Mouse (Mus musculus): ENCODE results near the gene Slc29a4. TPM values are rescaled to one million over a fixed set of nuclear protein-coding genes. Genes with fewer than 3 reads are reported as not detected.

The Slc29a4 gene
- total RNA-seq, 4 experiments from 2014 or later, result 0.22 to 0.40 (median 0.27) TPM

- DNase-seq (ENCODE audit: low spot score), result no peak
Observed at GRCm38 (mm10) chr5:142696258-142696657, 3.9 kb downstream of the Slc29a4 start.

- DNase-seq (ENCODE audit: low spot score), result no peak
Observed at GRCm38 (mm10) chr5:142696865-142697264, 4.6 kb downstream of the Slc29a4 start.

- DNase-seq (ENCODE audit: low spot score), result no peak
Observed at GRCm38 (mm10) chr5:142697742-142698141, 5.4 kb downstream of the Slc29a4 start.

- no peak for DNase-seq (ENCODE audit: low spot score)
Observed at GRCm38 (mm10) chr5:142700842-142701589, 8.7 kb downstream of the Slc29a4 start.

DNA sequence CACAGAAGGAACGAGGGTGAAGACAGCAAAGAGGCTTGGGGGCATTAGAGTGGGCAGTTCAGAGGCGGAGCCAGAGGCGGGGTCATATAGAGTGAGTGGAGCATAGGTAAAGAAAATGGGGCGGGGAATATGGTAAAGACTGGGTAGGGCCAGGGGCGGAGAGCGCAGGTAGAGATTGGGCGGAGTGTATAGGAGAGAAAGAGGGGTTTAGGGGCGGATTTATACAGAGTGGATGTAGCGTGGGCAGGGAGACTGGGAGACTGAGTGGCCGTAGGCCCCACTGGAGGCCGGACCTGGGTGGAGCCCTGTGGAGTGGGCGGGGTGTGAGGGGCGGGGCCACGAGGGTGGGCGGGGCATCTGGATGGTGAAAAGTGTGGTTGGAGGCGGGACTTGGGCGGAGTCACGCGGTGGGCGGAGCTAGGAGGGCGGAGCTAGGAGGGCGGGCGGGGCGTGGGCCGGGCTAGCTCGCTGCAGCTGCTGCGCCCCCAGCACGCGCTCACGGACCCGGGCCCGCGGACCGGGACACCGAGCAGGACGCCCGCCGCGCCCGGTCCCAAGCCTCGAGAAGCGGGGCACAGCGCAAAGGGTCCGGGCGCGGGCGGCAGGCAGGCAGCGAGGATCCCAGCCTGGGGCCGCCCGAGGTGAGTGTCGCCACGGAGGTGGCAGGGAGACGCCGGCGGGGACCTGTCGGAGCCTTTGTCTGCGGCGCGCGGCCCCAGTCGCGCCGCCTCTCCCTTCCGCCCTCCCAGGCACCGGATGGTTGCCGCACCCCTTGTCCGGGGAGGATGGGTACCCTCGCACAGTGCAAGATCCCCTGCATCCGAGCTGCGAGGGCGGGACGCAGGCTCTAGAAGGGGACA is 9.6 kb downstream of the Slc29a4 start:
- no peak for DNase-seq (ENCODE audit: low spot score)

DNA sequence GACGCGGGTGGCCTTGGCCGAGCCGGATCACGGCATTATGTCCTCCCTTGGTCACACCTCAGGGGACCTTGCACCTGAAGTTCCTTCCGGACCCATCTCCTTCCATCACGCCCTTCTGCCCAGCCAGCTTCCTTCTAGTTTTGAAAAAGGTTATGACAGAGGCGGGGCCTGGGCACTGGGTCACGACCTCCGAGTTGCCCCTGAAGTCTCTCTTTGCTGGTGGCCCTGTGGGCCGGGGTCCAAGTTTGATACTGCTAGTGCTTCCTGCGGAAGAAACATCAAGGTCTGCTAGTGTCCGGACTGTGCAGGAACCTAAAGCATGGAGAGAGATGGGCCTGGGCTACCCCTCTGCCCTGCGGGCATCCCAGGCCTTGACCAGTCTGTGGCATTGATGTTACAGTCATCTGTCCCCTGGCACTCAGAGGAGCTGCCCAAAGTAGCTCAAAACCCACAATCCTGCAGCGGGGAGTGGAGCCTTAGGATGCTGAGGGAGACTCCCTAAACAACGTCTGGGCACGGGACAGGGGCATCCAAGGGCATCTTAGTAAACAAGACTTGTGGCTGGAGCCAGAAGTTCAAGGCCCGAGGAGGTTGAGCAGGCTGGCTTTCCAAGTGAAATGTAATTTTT is 10.3 kb downstream of the Slc29a4 start:
- no peak for DNase-seq (ENCODE audit: low spot score)

GRCm38 (mm10) chr5:142703569-142703968 is 11.3 kb downstream of the Slc29a4 start:
- DNase-seq (ENCODE audit: low spot score), result no peak

- DNase-seq (ENCODE audit: low spot score), result no peak
Observed at GRCm38 (mm10) chr5:142707709-142708108, 15.4 kb downstream of the Slc29a4 start.

GRCm38 (mm10) chr5:142709436-142709835 is 17.1 kb downstream of the Slc29a4 start:
- DNase-seq (ENCODE audit: low spot score), result no peak

GRCm38 (mm10) chr5:142712373-142712772 is 20.1 kb downstream of the Slc29a4 start:
- DNase-seq (ENCODE audit: low spot score), result no peak

DNA sequence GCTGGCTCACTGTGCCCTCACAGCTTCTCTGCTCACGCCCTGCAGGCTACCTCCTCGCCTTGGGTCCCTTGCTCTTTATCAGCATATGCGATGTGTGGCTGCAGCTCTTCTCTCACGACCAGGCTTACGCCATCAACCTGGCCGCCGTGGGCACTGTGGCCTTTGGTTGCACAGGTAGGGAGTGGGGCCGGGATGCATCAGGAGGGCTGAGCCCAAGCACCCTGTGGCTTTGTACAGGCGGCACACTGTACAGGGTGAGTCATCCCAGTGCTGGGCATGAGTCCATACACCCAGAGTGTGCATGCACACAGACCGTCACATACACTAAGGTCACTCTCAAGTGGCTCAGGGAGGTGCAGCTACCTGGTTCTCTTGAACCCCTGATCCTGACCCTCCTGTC is 21.7 kb downstream of the Slc29a4 start:
- DNase-seq (ENCODE audit: low spot score), result no peak

DNA sequence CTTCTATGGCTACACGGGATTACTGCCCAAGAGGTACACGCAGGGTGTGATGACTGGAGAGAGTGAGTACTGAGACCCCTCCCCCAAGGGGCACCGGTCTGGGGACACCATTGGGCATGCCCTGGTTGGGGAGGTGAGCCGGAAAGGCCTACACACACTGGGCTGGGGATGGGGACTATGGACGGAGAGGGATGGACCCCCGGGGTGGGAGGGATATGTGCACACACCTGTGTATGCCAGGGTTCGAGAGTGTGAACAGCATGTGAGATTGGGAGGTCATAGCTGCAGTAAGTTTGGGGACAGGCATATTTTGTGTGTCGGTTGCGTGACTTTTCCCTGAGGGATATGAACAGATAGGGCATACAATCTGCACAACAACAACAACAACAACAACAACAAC is 22.7 kb downstream of the Slc29a4 start:
- DNase-seq (ENCODE audit: low spot score), result no peak

GRCm38 (mm10) chr5:142716056-142716455 is 23.7 kb downstream of the Slc29a4 start:
- DNase-seq (ENCODE audit: low spot score), result no peak

- peak; percentile 70 for DNase-seq (ENCODE audit: low spot score)
Observed at GRCm38 (mm10) chr5:142718037-142718436, 25.7 kb downstream of the Slc29a4 start.

- no peak for DNase-seq (ENCODE audit: low spot score)
Observed at GRCm38 (mm10) chr5:142718486-142718885, 26.2 kb downstream of the Slc29a4 start.

DNA sequence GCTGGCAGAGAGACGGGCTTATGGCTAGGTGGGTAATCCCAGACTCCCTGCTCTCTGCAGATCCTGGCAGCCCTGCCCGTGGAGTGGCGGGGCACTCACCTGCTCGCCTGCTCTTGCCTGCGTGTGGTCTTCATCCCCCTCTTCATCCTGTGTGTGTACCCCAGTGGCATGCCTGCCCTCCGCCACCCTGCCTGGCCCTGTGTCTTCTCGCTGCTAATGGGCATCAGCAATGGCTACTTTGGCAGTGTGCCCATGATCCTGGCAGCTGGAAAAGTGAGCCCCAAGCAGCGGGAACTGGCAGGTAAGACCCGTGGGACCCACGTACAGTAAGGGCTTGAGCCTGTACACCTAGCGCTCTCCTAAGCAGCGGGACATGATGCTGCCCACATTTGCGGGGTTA is 27.6 kb downstream of the Slc29a4 start:
- no peak for DNase-seq (ENCODE audit: low spot score)

GRCm38 (mm10) chr5:142723520-142724133 is 31.3 kb downstream of the Slc29a4 start:
- DNase-seq (ENCODE audit: low spot score), result peak; percentile 33

DNA sequence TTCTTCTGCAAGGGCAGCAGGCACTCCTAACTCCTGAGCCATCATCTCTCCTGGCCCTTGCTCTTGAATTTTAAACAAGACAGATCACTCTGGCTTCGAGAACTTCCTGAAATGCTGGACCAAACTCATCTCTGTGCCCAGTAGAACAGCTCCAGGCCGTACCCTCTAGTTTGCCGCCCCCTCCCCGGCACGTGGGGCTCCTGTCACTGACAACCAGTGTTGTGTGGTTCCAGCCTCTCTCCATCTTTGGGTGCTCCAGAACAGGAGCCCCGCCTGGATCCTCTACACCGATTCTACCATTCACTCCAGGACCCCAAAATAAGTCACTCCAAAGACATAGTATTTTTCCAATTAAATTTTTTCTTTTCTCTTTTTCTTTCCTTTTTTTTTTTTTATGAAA is 32.0 kb downstream of the Slc29a4 start:
- DNase-seq (ENCODE audit: low spot score), result no peak

DNA sequence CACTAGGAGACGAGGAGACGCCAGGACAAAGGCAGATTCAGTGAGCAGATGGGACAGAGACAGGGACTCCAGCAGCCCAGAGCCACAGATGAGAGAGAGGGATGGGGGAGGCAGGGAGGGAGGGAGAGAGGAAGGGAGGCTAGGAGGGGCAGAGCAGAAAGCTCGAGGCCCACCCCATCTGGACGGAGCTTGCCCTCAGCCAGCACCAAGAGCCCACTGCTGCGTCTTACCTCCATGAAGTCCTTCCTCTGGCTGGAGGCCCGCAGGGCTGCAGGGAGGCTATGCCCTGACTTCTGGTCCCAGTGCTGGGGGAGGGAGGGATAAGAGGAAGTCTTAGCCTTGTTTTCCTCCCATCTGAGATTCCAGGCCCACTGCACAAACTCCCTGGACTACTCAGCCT is 34.4 kb downstream of the Slc29a4 start:
- DNase-seq (ENCODE audit: low spot score), result no peak

- DNase-seq (ENCODE audit: low spot score), result no peak
Observed at GRCm38 (mm10) chr5:142728301-142728700, 36.0 kb downstream of the Slc29a4 start.

DNA sequence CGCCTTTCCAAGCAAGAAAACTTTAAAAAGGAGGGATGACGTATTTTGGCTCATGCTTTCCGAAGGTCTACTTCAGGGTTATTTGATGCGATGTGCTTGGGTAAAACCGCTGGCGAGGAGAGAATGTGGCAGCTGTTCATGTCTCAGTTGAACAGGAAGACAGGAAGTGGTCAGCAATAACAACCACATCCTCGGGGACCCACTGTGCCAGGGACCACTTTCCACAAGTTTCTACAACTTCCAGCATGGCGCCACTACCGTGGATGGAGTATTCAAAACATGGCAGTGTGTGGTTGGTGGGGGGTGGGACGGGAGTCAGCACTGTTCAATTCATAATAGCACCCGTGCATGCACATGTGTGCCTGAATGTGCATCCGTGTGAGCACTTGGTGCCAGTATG is 38.0 kb downstream of the Slc29a4 start:
- DNase-seq (ENCODE audit: low spot score), result no peak

GRCm38 (mm10) chr5:142731916-142732315 is 39.6 kb downstream of the Slc29a4 start:
- no peak for DNase-seq (ENCODE audit: low spot score)

All from heart, adult 8-10 months (tissue).